Mouse (Mus musculus): ENCODE results near the gene Tnfrsf25.

Gene Tnfrsf25

GRCm38 (mm10) chr4:152115921-152116612 is at the start of gene Tnfrsf25:
Gene Tnfrsf25, plus strand, starts transcription at chr4:152115934.
- no peak for DNase-seq

DNA sequence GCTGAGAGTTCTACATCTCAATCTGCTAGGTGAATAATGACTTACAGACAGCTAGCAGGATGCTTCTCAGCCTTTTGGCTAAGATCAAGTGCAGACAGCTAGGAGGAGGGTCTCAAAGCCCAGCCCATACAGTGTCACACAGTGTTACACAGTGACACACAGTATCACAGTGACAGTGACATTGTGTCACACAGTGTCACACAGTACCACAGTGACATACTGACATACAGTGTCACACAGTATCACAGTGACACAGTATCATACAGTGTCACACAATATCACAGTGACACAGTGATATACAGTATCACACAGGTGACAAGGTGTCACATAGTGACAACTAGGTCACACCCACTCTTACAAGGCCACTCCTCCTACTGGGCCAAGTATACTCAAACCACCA is 48.5 kb upstream of the Tnfrsf25 start:
- no peak for DNase-seq

GRCm38 (mm10) chr4:152068166-152068724 is 47.5 kb upstream of the Tnfrsf25 start:
- DNase-seq: no peak

DNA sequence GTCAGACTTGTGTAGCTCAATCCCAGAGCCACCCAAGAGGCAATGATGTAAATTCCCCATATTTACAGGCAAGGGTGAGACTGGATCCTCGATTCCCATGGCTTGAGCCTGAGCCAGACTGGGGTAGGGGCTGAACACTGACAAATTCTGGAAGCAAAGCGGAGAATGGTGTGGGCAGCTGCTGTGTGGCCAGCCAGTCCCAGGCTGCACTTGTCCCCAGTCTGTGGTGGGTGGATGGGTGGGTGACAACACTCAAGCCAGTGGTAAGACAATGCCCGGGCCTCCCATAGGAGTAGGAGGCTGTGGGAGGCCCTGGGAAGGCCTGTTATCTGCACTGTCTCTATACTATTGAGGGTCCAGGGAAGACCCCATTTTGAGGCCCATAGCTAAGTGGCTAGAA is 46.5 kb upstream of the Tnfrsf25 start:
- DNase-seq: no peak

- no peak for DNase-seq
Observed at GRCm38 (mm10) chr4:152070494-152071396, 45.0 kb upstream of the Tnfrsf25 start.

DNA sequence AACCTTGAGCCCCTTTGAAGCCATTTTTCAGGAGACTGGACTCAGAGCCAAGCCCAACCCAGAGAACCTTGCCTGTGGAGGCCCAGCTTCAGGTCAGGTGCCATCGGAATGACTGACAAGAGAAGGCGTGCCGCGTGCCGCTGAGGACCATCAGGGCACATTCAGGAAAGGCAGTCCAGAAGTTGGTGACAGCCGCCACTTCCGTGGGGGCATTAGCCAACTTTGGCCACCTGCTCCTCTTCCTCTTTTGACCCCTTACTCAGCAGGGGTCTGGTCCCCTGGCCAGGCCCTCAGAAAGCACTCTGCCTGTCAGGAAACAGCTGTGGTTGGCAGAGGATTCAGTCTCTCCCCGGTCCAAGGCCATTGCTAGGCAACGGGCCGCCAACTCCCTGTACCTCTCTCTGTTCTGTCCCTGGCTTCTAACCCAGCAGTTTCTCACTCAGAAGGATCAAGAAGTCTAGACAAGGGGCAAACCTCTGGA is 43.6 kb upstream of the Tnfrsf25 start, which contains the start of gene Plekhg5:
Gene Plekhg5 (plus strand): TSS at position 378 of the 481 bp plus-strand sequence.
- DNase-seq: no peak

DNA sequence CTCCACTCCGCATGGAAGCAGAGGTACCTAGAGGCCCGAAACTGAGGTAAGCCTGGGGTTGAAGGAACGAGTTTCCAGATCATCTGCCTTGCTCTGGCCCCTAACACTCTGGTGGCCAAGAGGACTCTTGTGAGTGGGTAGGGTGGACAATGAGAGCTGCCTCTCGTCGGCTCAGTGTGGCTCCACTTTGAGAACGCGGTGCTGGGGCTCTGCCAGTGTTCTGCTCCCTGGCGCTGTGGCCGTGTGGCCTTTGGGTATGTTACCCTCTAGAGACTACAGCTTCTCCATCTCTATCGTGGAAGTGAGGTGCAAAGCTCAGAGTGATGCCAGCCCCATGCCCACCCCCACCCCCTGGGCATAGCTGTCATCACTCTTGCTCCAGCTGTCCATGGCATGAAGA is 43.1 kb upstream of the Tnfrsf25 start:
- DNase-seq: no peak

DNA sequence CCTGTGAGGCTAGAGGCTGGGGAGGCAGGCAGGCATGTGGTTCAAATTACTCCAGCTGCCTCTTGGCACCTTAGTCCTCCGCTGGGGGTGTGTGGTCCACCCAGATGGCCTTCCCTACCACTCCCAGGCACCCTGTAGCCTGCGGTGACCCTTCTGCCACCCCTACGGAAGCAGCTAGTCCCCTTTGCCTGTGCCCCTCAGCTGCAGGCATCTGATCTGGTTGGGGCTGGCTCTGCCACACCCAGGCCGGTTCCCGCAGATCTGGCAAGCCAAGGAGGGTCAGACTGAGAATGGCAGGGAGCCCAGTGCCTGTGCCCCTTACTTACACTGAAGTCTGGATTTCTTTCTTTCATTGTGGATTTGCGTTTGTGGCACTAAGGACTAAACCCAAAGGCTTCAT is 42.0 kb upstream of the Tnfrsf25 start:
- no peak for DNase-seq

DNA sequence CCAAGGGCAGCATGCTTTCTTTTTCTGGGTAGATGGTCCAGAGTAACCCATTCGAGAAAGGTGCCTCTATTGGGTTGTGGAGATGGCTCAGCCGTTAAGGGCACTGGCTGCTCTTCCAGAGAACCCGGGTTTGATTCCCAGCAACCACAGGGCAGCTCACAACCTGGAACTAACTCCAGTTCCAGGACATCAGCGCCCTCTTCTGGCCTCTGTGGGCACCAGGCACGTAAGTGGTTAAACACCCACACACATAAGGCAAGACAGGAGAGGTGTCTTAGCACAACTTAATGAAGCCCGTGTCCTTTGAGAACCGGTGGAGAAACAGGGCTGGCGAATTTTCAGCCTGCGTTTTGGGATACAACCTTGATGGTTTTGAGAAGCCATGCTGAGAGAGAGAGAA is 41.2 kb upstream of the Tnfrsf25 start:
- no peak for DNase-seq

DNA sequence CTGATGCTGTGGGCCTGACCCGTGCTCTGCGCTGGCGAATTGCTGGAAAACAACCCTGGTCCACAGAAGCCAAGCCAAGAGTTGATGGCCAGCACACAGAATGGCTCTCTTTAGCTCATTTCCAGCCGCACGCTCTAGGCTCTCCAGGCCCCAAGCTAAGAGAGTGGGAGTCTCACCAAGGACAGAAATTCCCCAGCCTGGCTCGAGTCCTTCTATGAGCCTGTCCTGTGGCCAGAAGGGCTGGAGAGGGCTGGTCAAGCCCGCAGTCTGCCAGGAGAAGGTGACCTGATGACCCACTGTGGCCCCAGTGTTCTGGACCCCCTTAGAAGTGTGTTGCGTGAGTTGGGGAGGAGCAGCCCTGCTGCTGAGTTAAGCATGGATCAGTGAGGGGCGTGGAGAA is 38.5 kb upstream of the Tnfrsf25 start:
- no peak for DNase-seq

- DNase-seq: no peak
Observed at GRCm38 (mm10) chr4:152078105-152078530, 37.6 kb upstream of the Tnfrsf25 start.

DNA sequence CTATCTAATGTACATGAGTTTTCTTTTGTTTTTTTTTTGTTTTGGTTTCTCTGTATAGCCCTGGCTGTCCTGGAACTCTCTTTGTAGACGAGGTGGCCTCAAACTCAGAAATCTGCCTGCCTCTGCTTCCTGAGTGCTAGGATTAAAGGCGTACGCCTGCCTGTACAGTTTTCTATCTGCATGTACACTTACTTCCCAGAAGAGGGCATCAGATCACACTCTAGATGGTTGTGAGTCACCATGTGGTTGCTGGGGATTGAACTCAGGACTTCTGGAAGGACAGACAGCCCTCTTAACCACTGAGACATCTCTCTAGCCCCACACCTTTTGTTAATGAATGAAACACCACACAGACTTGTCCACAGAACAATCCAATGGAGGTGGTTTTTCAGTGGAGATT is 36.5 kb upstream of the Tnfrsf25 start:
- DNase-seq: no peak

DNA sequence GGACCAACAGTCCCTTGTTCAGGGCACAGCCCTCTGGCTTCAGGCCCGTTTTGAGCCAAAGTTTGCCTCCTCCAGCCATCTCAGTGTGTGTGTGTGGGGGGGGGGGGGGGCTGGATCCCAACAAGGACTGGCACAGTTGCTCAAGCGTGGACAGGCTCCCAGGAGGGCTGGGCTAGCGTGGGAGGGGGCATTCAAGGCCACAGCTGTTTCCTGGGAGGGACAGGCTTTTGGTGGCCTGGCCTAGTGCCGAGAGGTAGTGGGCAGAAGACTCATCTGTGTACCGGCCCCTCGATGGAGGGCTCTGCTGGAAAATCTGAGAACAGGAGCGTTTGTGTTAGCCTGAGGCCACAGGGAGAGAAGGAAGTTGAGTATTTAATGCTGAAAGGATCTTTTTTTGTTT is 35.8 kb upstream of the Tnfrsf25 start:
- no peak for DNase-seq

GRCm38 (mm10) chr4:152083611-152084220 is 32.0 kb upstream of the Tnfrsf25 start:
- DNase-seq: no peak

DNA sequence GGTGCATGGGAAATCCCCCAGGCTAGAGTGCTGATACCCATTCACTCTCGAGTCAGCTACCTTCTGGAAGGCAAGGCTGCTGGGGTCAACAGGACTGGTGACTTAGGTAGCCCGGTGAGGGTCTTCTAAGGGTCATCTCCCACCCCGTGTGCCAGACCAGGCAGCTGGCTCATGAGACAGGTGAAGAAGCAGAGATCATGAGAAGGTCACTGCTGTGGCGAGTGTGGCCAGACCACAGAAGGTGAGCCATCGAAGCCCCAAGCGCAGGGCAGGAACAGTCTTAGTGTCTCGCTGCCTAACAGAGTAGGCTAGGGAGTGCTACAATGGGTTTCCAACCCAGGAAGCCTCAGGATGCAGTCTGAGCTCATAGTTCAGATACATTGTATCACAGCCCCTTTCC is 31.1 kb upstream of the Tnfrsf25 start:
- DNase-seq: no peak

- DNase-seq: no peak
Observed at GRCm38 (mm10) chr4:152086505-152087210, 29.1 kb upstream of the Tnfrsf25 start.

DNA sequence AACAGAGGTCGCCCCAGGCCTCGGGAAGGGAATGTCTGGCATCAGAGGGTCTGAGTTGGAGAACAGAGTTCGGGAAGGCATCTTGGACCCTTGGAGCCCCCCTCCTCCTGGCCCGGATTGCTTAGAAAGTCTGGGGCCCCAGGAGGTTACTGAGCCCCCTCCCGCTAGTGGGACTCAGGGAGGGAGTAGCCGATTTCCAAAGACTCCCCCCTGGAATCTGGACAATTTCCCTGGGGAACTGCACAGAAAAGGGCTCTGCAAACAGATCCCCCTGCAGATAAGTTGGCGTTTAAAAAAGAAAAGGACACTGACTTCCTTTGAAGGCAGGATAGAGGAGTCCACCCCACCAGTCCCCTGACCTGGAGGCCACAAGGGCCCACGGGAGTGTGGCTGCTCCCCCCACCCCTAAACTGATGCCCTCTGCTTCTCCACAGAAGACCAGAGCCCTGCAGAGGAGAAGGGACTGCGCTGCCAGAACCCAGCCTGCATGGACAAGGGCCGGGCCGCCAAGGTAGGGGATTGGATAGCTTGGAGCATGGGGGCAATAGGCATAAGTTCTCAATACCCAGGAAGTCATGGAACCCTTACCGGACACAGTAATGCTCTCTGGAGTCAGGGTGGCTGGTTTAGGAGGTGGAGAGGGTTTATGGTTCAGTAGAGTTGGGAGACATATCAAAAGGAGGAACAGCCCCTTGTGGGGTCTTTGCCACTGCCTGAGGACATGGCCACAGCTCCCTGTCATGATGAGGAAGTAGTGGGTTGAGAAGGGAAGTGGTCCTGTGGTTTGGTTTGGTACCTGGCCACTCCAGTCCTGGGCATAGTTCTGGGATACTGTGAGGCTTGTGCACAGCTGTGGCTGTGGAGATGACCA is 28.3 kb upstream of the Tnfrsf25 start:
- no peak for DNase-seq

DNA sequence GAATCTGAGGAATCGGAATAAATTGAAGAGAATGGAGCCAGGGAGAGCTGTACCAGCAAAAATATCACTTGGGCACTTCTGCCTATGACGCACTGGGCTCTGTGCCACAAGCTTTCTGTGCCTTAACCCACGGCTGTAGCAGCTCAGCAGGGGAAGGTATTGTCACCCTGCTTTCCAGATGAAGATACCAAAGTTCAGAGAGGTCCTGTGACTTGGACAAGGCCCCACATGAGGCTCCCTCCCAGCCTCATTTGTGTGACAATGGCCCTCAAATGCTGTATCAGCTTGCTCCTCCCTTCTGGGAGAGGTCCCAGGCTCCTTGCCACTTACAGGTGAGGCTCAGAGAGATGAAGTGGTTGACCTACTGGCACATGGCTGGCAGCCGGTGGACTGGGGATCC is 27.6 kb upstream of the Tnfrsf25 start:
- no peak for DNase-seq

GRCm38 (mm10) chr4:152088556-152089120 is 27.1 kb upstream of the Tnfrsf25 start:
- DNase-seq: no peak

GRCm38 (mm10) chr4:152090191-152090590 is 25.5 kb upstream of the Tnfrsf25 start:
- DNase-seq: no peak

- DNase-seq: no peak
Observed at GRCm38 (mm10) chr4:152092751-152093293, 22.9 kb upstream of the Tnfrsf25 start.

All from cerebellum, adult 11-12 months (tissue).